Mouse (Mus musculus) embryo, embryonic 10.5 days (tissue): ENCODE data around the gene Kpnb1.
"Not testable (repeated sequence)": the region's sequence is repeated elsewhere in the genome, so short reads cannot be mapped to it uniquely, and the experiment has no call there.

Source experiments
- DNase-seq: peaks from one replicate; pipeline ENCODE4 v3.0.0-alpha.2; 2015; ENCODE audit warnings: low spot score

The Kpnb1 gene

GRCm38 (mm10) chr11:97187764-97188642, at the start of gene Kpnb1:
Gene Kpnb1, minus strand, starts transcription at chr11:97187881.
- peak; percentile 99 for DNase-seq

GRCm38 (mm10) chr11:97232436-97232835, 44.8 kb upstream of the Kpnb1 start:
- DNase-seq, result no peak

DNA sequence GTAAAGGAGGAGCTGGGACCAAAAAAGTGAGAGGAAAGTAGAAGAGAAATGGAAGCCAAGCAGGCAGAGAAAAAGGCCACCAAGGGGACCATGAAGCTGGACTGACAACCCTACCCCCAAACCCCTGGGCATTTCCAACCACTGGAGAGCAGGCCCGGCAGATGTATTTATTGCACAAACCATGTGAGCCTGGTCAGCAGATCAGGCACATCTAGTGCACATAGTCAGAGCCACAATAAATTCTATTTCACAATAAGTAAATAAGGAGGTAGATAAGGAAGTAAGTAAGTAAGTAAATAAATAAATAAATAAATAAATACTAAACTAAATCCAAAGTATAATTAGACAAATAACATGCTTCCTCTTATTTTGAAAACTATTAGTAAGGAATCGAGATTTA, 41.7 kb upstream of the Kpnb1 start:
- DNase-seq, result no peak

DNA sequence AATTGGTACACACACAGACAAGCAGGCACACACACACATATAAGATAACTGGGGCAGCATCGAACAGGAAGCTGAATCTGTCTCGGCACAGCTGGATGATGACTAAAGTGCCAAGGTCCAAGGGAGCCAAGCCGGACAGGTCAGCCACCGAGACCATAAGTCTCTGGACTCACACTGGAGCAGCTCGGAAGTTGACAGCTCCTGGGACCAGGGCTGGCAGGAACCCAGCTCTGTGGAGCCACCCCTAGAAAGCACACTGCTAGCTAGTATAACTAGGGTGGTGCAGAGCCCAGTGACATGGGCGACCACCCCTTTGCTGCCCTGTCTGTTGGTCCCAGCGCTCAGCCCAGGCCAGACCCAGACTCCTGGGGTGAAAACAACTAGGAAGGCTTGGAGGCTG, 41.3 kb upstream of the Kpnb1 start:
- no peak for DNase-seq

DNA sequence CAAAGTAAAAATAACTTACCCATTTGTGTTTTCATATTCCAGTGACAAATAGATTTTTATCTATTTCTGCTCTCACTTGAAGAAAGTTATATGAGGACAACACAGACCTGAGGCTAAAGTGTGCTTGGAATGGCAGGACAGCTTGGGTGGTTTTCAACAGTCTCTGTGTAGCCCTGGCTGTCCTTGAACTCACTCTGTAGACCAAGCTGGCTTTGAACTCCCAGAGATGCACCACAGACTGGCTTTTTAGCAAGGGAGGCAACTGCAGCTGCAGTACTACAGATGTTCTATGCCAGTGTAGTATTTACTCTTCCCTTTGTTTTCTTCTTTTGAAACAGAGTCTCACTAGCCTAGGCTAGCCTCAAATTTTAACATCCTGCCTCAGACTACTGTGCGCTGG, 38.5 kb upstream of the Kpnb1 start:
- DNase-seq, result no peak

- no peak for DNase-seq
Observed at GRCm38 (mm10) chr11:97223485-97223884, 35.8 kb upstream of the Kpnb1 start.

DNA sequence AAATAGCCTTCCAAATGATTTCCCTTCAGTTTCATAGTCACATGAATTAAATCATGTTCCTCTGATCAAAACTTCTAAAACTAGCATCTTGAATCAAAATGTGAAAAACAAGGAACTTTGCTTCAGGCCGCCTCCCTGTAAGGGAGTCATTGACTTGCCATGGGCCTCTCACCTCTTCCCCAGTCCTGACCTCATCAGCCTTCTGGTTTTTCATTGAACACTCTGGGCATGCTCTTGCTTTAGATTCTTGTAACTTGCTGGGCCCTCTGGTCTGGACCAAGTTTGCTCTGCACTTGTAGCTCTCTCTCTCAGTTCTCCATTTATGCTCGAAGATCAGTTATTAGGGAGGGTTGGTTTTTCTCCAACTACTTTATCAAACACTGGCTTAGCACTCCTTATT, 33.9 kb upstream of the Kpnb1 start:
- DNase-seq, result no peak

DNA sequence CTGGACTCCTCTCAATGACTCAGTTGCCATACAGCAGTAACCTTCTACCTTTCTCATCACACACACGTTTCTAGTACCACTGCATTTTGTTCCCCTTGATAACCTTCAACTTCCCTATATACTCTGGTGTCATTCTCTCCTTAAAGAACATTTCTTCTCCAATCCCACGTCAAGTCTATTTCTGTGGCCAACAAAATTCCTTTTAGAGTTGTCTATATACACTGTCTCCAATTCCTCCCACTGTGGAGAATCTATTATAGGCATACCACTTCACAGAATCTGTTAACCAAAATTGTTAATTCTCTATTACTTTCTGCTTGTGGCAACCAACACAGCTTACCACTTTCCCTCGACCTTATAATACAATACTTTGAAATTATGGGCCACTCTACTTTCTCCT, 32.5 kb upstream of the Kpnb1 start:
- DNase-seq, result no peak

DNA sequence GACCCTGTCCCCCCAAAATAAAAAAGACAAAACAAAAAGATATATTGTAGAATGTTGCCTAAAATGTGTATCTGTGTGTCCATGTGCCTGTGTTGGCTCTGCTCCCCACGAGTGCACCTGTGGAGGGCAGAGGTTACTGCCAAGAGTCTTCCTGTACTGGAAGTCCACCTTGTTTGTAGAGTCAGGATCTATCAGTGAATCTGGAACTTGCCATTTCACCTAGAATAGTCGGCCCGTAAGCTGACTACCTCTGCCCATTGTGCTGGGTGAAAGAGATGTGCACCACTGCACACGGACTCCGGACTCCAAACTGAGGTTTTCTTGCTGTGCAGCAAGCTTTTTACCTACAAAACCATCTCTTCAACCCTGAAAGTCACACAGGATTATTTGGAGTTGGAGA, 26.7 kb upstream of the Kpnb1 start:
- DNase-seq, result no peak

DNA sequence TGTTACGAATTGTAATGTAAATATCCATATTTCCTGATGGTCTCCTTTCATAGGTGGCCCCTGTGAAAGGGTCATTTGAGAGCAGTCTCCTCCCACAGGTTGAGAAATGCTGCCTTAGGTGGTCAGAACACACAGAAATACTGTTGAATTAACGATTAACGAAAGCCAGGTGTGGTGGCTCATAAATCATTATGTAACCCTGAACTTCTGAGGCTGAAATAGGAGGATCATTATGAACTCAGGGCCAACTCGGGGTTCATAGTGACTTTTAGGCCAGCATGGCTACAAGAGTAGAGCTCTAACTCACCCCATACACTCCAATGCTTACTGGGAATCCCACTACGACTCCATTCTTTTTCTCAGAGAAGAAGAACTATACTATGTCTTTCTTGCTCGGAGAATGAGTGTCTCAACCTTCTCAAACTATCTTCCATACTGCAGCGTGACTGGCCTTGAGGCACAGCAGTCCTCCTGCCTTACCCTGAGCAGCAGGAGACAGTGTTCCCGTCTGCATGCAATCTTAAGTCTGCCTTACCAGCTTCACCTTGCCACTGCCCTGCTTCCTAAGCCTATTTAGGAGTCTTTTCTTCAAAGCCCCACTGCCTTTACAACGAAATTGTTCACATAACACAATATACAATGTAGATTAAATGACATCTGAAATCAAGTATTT, 23.2 kb upstream of the Kpnb1 start:
- DNase-seq, result peak; percentile 28

DNA sequence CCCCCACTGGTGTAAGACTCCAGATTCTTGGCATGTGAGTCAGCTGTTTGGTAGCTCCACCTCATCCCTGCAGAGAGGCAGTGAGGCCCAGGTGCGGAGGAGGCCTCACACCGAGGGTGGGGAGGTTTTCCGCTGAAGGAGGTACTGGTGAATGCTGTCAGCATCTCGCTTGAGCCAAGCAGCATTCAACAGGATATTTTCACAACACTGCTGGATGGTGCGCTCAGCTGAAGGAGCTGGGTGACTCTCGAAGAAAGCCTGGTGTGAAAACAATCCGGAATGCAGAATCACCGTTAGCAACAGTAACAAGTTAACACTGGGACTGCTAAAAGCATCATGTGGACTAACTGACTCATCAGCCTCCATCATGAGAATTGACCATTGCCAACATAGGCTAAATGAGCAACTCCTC, 19.3 kb upstream of the Kpnb1 start:
- DNase-seq, result no peak

- no peak for DNase-seq
Observed at GRCm38 (mm10) chr11:97199519-97199918, 11.8 kb upstream of the Kpnb1 start.

GRCm38 (mm10) chr11:97198601-97199000, 10.9 kb upstream of the Kpnb1 start:
- peak; percentile 79 for DNase-seq

DNA sequence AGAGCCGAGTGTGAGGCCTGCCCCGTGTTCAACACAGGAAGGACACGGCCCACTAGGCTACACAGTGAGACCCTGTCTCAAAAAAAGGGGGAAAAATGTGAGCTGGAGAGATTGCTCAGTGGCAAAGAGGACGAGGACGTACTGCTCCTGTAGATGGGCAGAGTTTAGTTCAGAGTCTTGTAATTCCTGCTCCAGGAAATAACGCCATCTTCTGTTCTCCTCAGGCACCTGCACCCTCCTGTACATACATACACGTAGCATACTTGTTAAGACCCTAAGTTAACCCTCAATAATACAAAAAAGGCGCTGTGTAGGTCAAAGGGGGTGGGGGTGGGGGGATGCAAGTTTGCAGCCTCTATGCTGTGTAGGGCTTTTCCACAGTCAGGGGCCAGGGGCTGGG, 9.3 kb upstream of the Kpnb1 start:
- no peak for DNase-seq

DNA sequence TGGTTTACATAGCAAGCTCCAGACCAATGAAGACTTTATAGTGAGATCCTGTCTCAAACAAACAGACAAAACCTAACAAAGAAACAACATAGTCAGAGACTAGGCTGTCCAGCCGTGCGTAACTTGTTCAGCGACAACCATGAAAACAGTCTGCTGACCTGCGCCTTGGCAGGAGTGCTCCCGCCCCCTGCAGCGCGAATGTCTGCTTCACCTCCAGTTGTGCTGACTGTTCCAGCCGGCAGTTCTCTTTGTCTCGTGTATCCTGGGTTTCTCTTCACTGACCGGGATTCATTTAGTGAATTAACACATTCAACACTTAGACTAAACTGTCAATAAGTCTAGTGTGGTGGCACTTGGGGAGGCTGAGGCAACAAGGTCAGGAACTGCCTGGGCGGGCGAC, 8.9 kb upstream of the Kpnb1 start:
- DNase-seq, result no peak

DNA sequence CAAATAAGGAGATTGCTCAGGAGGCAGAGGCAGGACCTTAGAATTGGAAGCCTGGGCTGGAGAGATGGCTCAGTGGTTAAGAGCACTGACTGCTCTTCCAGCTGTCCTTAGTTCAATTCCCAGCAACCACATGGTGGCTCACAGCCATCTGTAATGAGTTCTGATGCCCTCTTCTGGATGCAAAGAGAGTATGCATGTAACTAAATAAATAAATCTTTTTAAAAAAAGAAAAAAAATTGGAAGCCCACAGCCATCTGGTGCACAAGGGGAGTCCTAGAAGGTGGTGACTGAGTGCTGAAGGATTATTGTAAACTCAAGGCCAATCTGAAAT, 4.9 kb upstream of the Kpnb1 start:
- DNase-seq, result no peak

DNA sequence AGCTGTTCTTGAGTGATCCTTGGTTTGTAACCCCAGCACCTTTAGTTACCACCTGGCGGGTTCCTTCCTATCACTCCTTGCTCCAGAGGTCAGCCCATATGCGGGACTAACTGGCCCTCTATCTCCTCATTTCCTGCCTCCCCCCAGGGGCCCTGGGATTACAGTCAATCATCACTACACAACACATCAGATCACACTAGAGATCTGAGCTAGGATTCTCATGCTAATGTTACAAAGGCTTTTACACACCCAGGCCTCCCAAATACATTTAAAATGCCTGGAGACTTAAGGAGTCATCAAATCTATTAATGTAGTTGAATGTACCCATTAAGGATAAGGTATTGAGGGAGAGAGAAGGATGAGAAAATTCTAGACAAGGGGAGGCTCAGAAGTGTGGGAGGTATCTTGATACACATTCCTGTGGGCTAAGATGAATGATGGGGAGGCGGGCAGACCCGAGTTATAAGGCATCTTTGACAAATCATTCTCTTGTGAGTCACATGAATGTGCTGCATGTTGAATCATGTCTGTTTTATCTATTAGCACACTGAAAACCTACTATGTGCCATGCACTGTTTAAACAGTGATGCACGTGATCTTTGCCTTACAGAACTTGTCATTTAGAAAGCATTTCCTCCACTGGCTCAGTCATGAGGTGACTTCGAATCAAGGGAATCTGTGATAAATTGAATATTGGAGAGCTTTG, 4.4 kb upstream of the Kpnb1 start:
- DNase-seq, result no peak

- DNase-seq, result no peak
Observed at GRCm38 (mm10) chr11:97190992-97191391, 3.3 kb upstream of the Kpnb1 start.

DNA sequence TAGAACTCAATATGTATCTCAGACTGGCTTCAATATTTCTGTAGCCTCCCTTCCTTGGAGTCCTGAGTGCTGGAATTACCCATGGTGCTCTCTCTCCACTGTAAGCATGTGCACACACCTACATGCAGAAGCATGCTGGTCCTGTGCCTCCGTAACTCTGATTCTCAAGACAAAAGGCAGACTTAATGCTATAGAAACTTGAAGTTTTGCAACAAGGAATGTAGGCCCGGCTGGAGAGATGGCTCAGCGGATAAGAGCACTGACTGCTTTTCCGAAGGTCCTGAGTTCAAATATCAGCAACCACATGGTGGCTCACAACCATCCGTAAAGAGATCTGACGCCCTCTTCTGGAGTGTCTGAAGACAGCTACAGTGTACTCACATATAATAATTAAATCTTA, 2.0 kb upstream of the Kpnb1 start:
- not testable (repeated sequence) for DNase-seq

GRCm38 (mm10) chr11:97189231-97189630, 1.6 kb upstream of the Kpnb1 start:
- peak; percentile 17 for DNase-seq

GRCm38 (mm10) chr11:97188643-97188955, 918 bp upstream of the Kpnb1 start:
- DNase-seq, result no peak

GRCm38 (mm10) chr11:97186947-97187763, 526 bp downstream of the Kpnb1 start:
- DNase-seq, result peak; percentile 96
